Mouse (Mus musculus) E14TG2a.4 (cell line): Measurements from ENCODE around the gene Dlx3.

Source experiments
- CTCF ChIP-seq: conservative IDR thresholded peaks from 2 replicates; pipeline ENCODE4 v1.5.1; 2014; ENCODE audit warnings: low read length
- NANOG ChIP-seq: IDR thresholded peaks from 2 replicates; pipeline ENCODE4 v1.6.1; 2014; ENCODE audit warnings: borderline replicate concordance, low read length, mixed read lengths
- POU5F1 ChIP-seq: IDR thresholded peaks from 2 replicates; pipeline ENCODE4 v1.6.1; 2014; ENCODE audit warnings: low read length, borderline replicate concordance

DNA sequence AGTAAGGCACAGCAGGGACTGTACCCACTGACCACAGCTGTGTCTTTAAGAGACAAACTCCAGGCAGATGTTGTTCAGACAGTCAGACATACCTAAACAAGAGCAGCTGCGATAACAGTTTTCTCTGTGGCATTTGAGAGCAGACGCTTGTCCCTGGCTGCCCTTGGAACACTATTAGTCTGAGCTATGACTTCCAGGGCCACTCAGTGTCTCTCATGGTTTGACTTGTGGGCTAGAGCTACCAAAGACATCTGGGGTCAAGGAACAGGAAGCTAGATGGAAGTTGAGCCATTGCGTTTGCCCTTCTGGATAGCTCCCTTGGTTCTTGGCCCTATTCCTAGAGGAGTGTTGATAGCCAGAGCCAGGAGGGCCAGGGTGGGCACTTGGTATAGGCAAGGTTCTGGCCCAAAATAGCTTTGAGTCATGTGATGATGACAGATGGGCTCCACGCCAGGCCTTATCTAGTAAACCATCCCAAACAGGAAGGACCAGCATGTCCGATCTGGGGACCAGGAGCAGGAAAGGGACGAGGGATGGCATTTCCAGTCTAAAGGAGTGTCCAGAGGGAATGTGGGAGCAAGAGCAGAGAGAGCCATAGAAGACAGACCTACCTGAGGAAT lies 40.6 kb upstream of the Dlx3 start:
- TF ChIP-seq CTCF (no peak), NANOG (no peak), POU5F1 (no peak)
